Mouse (Mus musculus) CH12.LX (cell line): ENCODE measurements at regions not wholly inside any gene's neighbourhood (a gene's known extent, or its start where the extent isn't known, plus 50 kb on each side); places are given as distances from the start of the nearest gene placed in this dataset.
A peak's percentile ranks its signal among the peaks of the same experiment; 100 is the strongest.

Source experiments
- DNase-seq: peaks from one replicate; pipeline ENCODE4 v3.0.0-alpha.2; 2013; ENCODE audit errors: extremely low read depth
- H3K27ac ChIP-seq: 2 replicates; pipeline ENCODE4 v1.5.1; 2012; ENCODE audit warnings: low read depth, mild to moderate bottlenecking, control low read depth, moderate library complexity; ENCODE audit not compliant: insufficient read depth
- H3K27me3 ChIP-seq: replicated peaks from 2 replicates; pipeline ENCODE3; 2012; ENCODE audit warnings: inconsistent platforms
- H3K36me3 ChIP-seq, 2 experiments: replicated peaks in 1 of 2; 2 replicates each; pipeline versions ENCODE3 to v1.6.1; 2012; ENCODE audit warnings: inconsistent platforms in 1 of 2, low read length in 1 of 2, mild to moderate bottlenecking in 1 of 2, mixed read lengths in 1 of 2, moderate library complexity in 1 of 2; ENCODE audit not compliant: control insufficient read depth in 1 of 2, insufficient read depth in 1 of 2
- H3K4me1 ChIP-seq, 2 experiments: 2 replicates each; pipeline ENCODE4 v1.6.1; 2012; ENCODE audit warnings: inconsistent platforms in 1 of 2, moderate library complexity in 1 of 2; ENCODE audit not compliant: insufficient read depth in 2 of 2, control insufficient read depth in 1 of 2
- H3K4me2 ChIP-seq: 2 replicates; pipeline ENCODE4 v1.6.1; 2012; ENCODE audit warnings: low read depth, mild to moderate bottlenecking, control low read depth; ENCODE audit not compliant: poor library complexity, insufficient read depth, severe bottlenecking
- H3K4me3 ChIP-seq, 3 experiments: fragments of 150-350 bp in 1 of 3; sonication (generic) in 1 of 3; replicated peaks in 1 of 3; 2 replicates each; pipeline versions ENCODE3 to v1.5.1; 2011 to 2012; ENCODE audit warnings: low read depth in 2 of 3, low read length in 2 of 3, mild to moderate bottlenecking in 2 of 3, moderate library complexity in 2 of 3, control low read depth in 1 of 3, improper control_type of control experiment in 1 of 3, inconsistent platforms in 1 of 3, mixed read lengths in 1 of 3; ENCODE audit not compliant: poor library complexity in 1 of 3
- H3K79me2 ChIP-seq: replicated peaks from 2 replicates; pipeline ENCODE4 v1.6.1; 2012; ENCODE audit warnings: mild to moderate bottlenecking, moderate library complexity; ENCODE audit not compliant: control insufficient read depth, poor library complexity, insufficient read depth, severe bottlenecking; ENCODE audit errors: extremely low read depth
- H3K9ac ChIP-seq: 2 replicates; pipeline ENCODE4 v1.6.1; 2012; ENCODE audit warnings: low read depth, mild to moderate bottlenecking, control low read depth, moderate library complexity; ENCODE audit not compliant: insufficient read depth
- H3K9me3 ChIP-seq: replicated peaks from 2 replicates; pipeline ENCODE3; 2012; ENCODE audit warnings: low read length, inconsistent platforms, mixed read lengths
- CHD1 ChIP-seq: IDR thresholded peaks from 2 replicates; pipeline ENCODE4 v1.6.1; 2012; ENCODE audit warnings: low read depth, low read length, improper control_type of control experiment, inconsistent platforms
- CTCF ChIP-seq, 2 experiments: IDR thresholded peaks in 1 of 2; conservative IDR thresholded peaks in 1 of 2; 2 replicates each; pipeline ENCODE4 v1.5.1; 2011 to 2012; ENCODE audit warnings: low read depth in 2 of 2, low read length in 2 of 2, improper control_type of control experiment in 1 of 2, inconsistent platforms in 1 of 2, mild to moderate bottlenecking in 1 of 2, moderate library complexity in 1 of 2
- E2F4 ChIP-seq: IDR thresholded peaks from 2 replicates; pipeline ENCODE4 v1.6.1; 2011; ENCODE audit warnings: low read depth, low read length, improper control_type of control experiment; ENCODE audit not compliant: insufficient replicate concordance
- ELF1 ChIP-seq: IDR thresholded peaks from 2 replicates; pipeline ENCODE4 v1.6.1; 2014; ENCODE audit warnings: low read depth, mild to moderate bottlenecking, inconsistent platforms, low read length, improper control_type of control experiment
- JUN ChIP-seq: IDR thresholded peaks from 2 replicates; pipeline ENCODE4 v1.6.1; 2011; ENCODE audit warnings: low read depth, mild to moderate bottlenecking, low read length, improper control_type of control experiment, moderate library complexity; ENCODE audit not compliant: insufficient read depth
- MAFK ChIP-seq: IDR thresholded peaks from 2 replicates; pipeline ENCODE4 v1.6.1; 2011; ENCODE audit warnings: low read length, improper control_type of control experiment; ENCODE audit not compliant: insufficient replicate concordance
- MEF2A ChIP-seq: IDR thresholded peaks from 2 replicates; pipeline ENCODE4 v1.6.1; 2014; ENCODE audit warnings: low read depth, mild to moderate bottlenecking, inconsistent platforms, low read length, improper control_type of control experiment, borderline replicate concordance
- MXI1 ChIP-seq: IDR thresholded peaks from 2 replicates; pipeline ENCODE4 v1.6.1; 2011; ENCODE audit warnings: mild to moderate bottlenecking, low read depth, low read length, improper control_type of control experiment
- POLR2A ChIP-seq: IDR thresholded peaks from 2 replicates; pipeline ENCODE4 v1.6.1; 2011; ENCODE audit warnings: low read depth, mild to moderate bottlenecking, improper control_type of control experiment, low read length
- RAD21 ChIP-seq: IDR thresholded peaks from 2 replicates; pipeline ENCODE4 v1.6.1; 2011; ENCODE audit warnings: low read depth, mild to moderate bottlenecking, low read length, improper control_type of control experiment, moderate library complexity
- USF1 ChIP-seq: IDR thresholded peaks from 2 replicates; pipeline ENCODE4 v1.6.1; 2014; ENCODE audit warnings: low read depth, mild to moderate bottlenecking, inconsistent platforms, low read length, improper control_type of control experiment
- ZC3H11A ChIP-seq: IDR thresholded peaks from 2 replicates; pipeline ENCODE4 v1.6.1; 2012; ENCODE audit warnings: low read depth, mild to moderate bottlenecking, inconsistent platforms, low read length, improper control_type of control experiment
- ZKSCAN1 ChIP-seq: IDR thresholded peaks from 2 replicates; pipeline ENCODE4 v1.6.1; 2012; ENCODE audit warnings: low read depth, inconsistent platforms, low read length, improper control_type of control experiment, borderline replicate concordance
- ZMIZ1 ChIP-seq: IDR thresholded peaks from 2 replicates; pipeline ENCODE4 v1.6.1; 2012; ENCODE audit warnings: low read depth, mild to moderate bottlenecking, inconsistent platforms, low read length, improper control_type of control experiment
- dilution Hi-C: fragments of 300-500 bp; cut with MboI; formaldehyde crosslinking; loops from 2 replicates; pipeline ENCODE4 v1.14.3; 2020; ENCODE audit warnings: low sequenced_read_pairs; ENCODE audit not compliant: extremely low pct_unique_long_range_greater_than_20kb, extremely low pct_ligation_motif_present
- in situ Hi-C: fragments of 300-500 bp; cut with MboI; formaldehyde crosslinking; loops from 3 replicates; pipeline ENCODE4 v1.14.3; 2019; ENCODE audit warnings: low sequenced_read_pairs, low pct_ligation_motif_present, low pct_unique_long_range_greater_than_20kb, mixed read lengths

DNA sequence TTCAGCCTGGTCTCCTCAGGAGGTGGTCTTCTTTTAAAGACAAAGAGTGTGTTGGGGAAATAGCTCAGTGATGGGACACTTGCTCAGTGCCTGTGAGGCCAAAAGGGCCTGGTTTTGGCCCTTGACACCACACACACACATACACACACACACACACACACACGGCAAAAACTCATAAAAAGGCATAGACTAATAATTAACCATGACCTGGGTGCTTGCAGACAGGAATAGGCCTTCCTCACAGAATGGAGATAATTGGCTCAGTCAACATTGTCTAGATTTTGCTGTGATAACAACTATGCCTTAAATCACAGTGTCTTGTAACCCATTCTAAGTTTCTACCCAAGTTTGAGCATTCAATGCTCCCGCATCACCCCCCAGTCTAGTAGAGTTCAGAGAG lies 158.5 kb downstream of the Emp1 start:
- Histone ChIP-seq H3K9me3 (peaks cover 2% of the 10 kb centered on the region), H3K4me2 (no peak overlapping the region), H3K27me3 (no peaks in the 10 kb centered on the region), H3K27ac (no peak overlapping the region), H3K79me2 (no peaks in the 10 kb centered on the region)
- no peak for DNase-seq
- no peak for TF ChIP-seq CHD1
- TF ChIP-seq JUN: no peak
- TF ChIP-seq MEF2A: no peak
- TF ChIP-seq E2F4: no peak
- no peak for TF ChIP-seq ELF1
- no peak for TF ChIP-seq MAFK
- TF ChIP-seq ZMIZ1: no peak
- TF ChIP-seq POLR2A: no peak
- no peak for TF ChIP-seq MXI1
- TF ChIP-seq ZKSCAN1: no peak
- no peak for TF ChIP-seq USF1
- TF ChIP-seq RAD21: no peak
- TF ChIP-seq, all 38 proteins: peak for 0
- H3K4me3 ChIP-seq: no peak overlapping the region
- no peak overlapping the region for H3K9ac ChIP-seq
- dilution Hi-C loops (no loop called here), in situ Hi-C loops (no loop called here)
- H3K4me1 ChIP-seq: no peaks in the 10 kb centered on the region
- no peaks in the 10 kb centered on the region for H3K36me3 ChIP-seq

- Histone ChIP-seq H3K9me3 (peaks cover 10% of the 10 kb centered on the region), H3K27ac (no peak overlapping the region), H3K4me3 (no peak overlapping the region), H3K9ac (no peak overlapping the region), H3K4me1 (no peaks in the 10 kb centered on the region), H3K4me2 (no peak overlapping the region), H3K27me3 (no peaks in the 10 kb centered on the region), H3K36me3 (no peaks in the 10 kb centered on the region), H3K79me2 (no peaks in the 10 kb centered on the region)
- in situ Hi-C loops (no loop called here), dilution Hi-C loops (no loop called here)
- TF ChIP-seq CTCF (conservative IDR thresholded peaks at IDR 0.05 in 1 of 2, IDR thresholded peaks at IDR 0.05 in 1 of 2; ENCODE audit: low read depth in 2 of 2, low read length in 2 of 2): peak in 1 of 2 experiments; percentile 20; a peak in 1 of 4 replicates
- TF ChIP-seq ZC3H11A: no peak
- DNase-seq: peak; percentile 0
These were observed 162.5 kb downstream of the Emp1 start for GRCm38 (mm10) chr6:135524886-135525285.

- H3K9ac ChIP-seq: no peak overlapping the region
- dilution Hi-C loops (no loop called here), in situ Hi-C loops (no loop called here)
- TF ChIP-seq RAD21 (no peak), JUN (no peak)
- no peak overlapping the region for H3K27ac ChIP-seq
- no peaks in the 10 kb centered on the region for H3K36me3 ChIP-seq
- no peak for DNase-seq
- H3K4me2 ChIP-seq: no peak overlapping the region
- H3K9me3 ChIP-seq: peaks cover 10% of the 10 kb centered on the region
- no peak overlapping the region for H3K4me3 ChIP-seq
- no peaks in the 10 kb centered on the region for H3K79me2 ChIP-seq
- no peaks in the 10 kb centered on the region for H3K27me3 ChIP-seq
- no peaks in the 10 kb centered on the region for H3K4me1 ChIP-seq
These were observed 163.5 kb downstream of the Emp1 start for GRCm38 (mm10) chr6:135525841-135526327.
